Mouse (Mus musculus): Measurements from ENCODE around the gene Fbxo4.

- TF ChIP-seq CTCF (IDR thresholded peaks at IDR 0.05) (no peak), EP300 (IDR thresholded peaks at IDR 0.05) (no peak)
Observed at GRCm38 (mm10) chr15:3931931-3932330, 47.4 kb downstream of the Fbxo4 start.
